Mouse (Mus musculus) heart, embryonic 16.5 days (tissue): ENCODE data around the gene Cdc42ep1. TPM values are rescaled to one million over a fixed set of nuclear protein-coding genes. Genes with fewer than 3 reads are reported as not detected.
A peak's percentile ranks its signal among the peaks of the same experiment; 100 is the strongest.

ENCODE experiments used
- ATAC-seq: fragments of 200-750 bp; cut with Nextera tagmentation; replicated peaks from 2 replicates; pipeline ENCODE4 v1.8.0; 2017; ENCODE audit warnings: moderate number of reproducible peaks; ENCODE audit not compliant: insufficient read depth, low FRiP score; ENCODE audit errors: extremely low read depth
- H3K27ac ChIP-seq: fragments of 300-500 bp; sonication (generic); 2 replicates; pipeline ENCODE4 v1.5.1; 2014; ENCODE audit warnings: mild to moderate bottlenecking, low read length, control low read depth, moderate library complexity
- H3K27me3 ChIP-seq: fragments of 300-500 bp; sonication (generic); 2 replicates; pipeline ENCODE4 v1.6.1; 2014; ENCODE audit warnings: low read length, mixed read lengths; ENCODE audit not compliant: control insufficient read depth, insufficient read depth
- H3K36me3 ChIP-seq: fragments of 300-500 bp; sonication (generic); 2 replicates; pipeline ENCODE4 v1.6.1; 2014; ENCODE audit not compliant: control insufficient read depth, insufficient read depth
- H3K4me1 ChIP-seq: fragments of 300-500 bp; sonication (generic); 2 replicates; pipeline ENCODE4 v1.6.1; 2014; ENCODE audit warnings: low read length, mixed read lengths; ENCODE audit not compliant: control insufficient read depth, insufficient read depth
- H3K4me2 ChIP-seq: fragments of 300-500 bp; sonication (generic); 2 replicates; pipeline ENCODE4 v1.6.1; 2014; ENCODE audit warnings: low read depth, mild to moderate bottlenecking, control low read depth, low read length
- H3K4me3 ChIP-seq: fragments of 300-500 bp; sonication (generic); 2 replicates; pipeline ENCODE4 v1.5.1; 2014; ENCODE audit warnings: mild to moderate bottlenecking, control low read depth, low read length
- H3K9ac ChIP-seq: fragments of 300-500 bp; sonication (generic); 2 replicates; pipeline ENCODE4 v1.6.1; 2014; ENCODE audit warnings: low read length, control low read depth
- H3K9me3 ChIP-seq: fragments of 300-500 bp; sonication (generic); replicated peaks from 2 replicates; pipeline ENCODE4 v1.6.1; 2016; ENCODE audit warnings: low read length; ENCODE audit not compliant: control insufficient read depth
- WGBS: fragments of 180-500 bp; shearing (Covaris S2); extraction: QIAGEN DNeasy Blood & Tissue Kit; methylation state at CpG from one replicate; pipeline ENCODE4 v1.1.7; 2014; 5-methylcytosine and 5-hydroxymethylcytosine counted together
- polyA plus RNA-seq: library from polyadenylated mRNA; unstranded; fragments of >200 nt; fragmentation: Nextera tagmentation; extraction: Ambion mirVana; gene quantifications from 2 replicates; pipeline ENCODE4 v1.2.1, GENCODE M21; 2015

Gene Cdc42ep1
- polyA plus RNA-seq, 1 experiment from 2014 or later: 29.4 TPM

DNA sequence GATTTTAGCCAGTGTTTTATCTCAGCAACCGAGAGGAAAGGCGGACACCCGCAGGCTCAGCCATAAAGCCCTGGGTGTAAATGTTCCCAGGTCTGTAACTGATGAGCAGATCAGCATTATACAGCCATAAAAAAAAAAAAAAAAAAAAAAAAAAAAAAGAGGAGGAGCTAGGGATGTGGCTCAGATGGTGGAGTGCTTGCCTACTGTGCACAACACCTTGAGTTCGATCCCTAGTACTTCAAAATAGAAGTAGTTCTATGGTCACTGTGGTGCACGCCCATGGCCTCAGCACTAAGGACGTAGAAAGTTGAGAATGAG lies 26.4 kb upstream of the Cdc42ep1 start:
- ATAC-seq: no peak
- 51% methylated on average over 6 of the region's 6 CpGs for WGBS
- no peaks in the 10 kb centered on the region for H3K27me3 ChIP-seq
- no peak overlapping the region; the same call in 1 of the 2 replicates for H3K27ac ChIP-seq
- no peak overlapping the region for H3K4me2 ChIP-seq
- H3K4me1 ChIP-seq: peaks cover 10% of the 10 kb centered on the region
- H3K36me3 ChIP-seq: no peaks in the 10 kb centered on the region
- H3K4me3 ChIP-seq: no peak overlapping the region
- no peaks in the 10 kb centered on the region for H3K9me3 ChIP-seq
- H3K9ac ChIP-seq: no peak overlapping the region

DNA sequence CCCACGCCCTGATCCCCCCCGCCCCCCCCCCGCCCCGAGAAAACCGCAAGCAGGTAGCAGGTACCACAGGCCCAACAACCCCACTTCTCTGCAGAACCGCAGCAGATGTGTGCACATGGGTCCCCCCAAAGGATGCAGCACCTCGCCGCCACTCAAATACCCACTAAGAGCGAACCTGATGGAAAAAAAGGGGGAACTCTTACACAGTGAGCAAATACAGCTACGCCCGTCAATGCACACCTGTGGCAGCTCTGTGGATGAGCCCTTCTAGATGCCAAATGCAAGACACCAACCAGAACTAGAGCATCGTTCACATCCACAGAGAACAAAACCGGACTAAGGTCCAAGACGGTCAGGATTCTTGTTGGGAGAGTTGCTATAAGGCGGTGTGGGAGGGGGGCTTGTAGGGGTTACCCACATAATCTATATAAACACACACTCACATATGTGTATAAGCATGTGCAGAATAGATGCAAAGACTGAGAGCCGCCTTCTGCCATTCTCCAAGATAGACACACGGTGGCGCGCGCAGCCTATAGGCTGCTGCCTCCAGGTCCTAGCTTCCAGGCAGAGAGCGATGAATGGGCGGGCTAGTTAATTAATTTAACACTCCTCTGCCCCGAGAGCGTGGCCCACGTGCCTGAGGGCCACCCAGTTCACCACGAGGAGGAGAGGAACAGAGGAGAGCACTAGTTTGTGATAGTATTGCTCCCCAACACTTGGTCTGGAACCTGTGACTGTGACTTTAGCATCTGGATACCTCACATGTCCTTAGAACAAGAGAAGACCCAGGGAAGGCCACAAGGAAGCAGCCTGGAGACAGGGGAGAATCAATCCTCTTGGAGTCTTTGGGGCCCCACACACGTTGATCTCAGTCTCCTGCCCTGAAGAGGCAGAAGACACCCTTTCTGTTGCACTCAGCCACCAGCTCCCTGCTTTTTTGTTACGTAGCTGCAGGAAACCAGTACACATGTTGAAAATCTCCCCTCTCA lies 15.9 kb upstream of the Cdc42ep1 start:
- whole genome bisulfite sequencing: 19% methylated on average over 28 of the region's 28 CpGs
- peaks cover 7% of the 10 kb centered on the region; the same call in 1 of the 2 replicates for H3K4me1 ChIP-seq
- H3K27ac ChIP-seq: no peak overlapping the region
- H3K4me2 ChIP-seq: no peak overlapping the region
- H3K4me3 ChIP-seq: no peak overlapping the region
- no peak overlapping the region for H3K9ac ChIP-seq
- peak; percentile 61; the same call in 1 of the 2 replicates for ATAC-seq
- no peaks in the 10 kb centered on the region for H3K36me3 ChIP-seq
- H3K9me3 ChIP-seq: no peaks in the 10 kb centered on the region
- H3K27me3 ChIP-seq: no peaks in the 10 kb centered on the region

DNA sequence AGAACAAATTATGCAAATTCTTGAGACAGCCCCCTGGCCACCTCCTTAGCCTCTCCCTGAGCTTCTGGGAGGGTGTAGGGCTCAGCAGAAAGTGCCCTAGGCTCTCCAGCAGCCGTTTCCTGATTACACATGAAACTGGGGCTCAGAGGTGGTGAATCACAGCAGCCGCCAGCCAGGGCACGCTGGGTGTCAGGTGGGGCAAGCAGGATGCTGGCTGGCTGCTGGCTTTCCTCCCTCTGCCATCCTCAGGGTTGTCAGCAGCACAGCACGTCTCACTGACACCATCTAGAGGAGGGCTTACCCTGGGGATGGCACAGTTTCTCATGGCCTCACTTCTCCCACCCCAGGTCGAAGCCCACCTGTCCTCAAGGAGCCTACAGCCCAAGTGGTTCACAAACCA lies 14.1 kb upstream of the Cdc42ep1 start:
- 18% methylated on average over 5 of the region's 5 CpGs for WGBS
- H3K9me3 ChIP-seq: no peaks in the 10 kb centered on the region
- no peak overlapping the region for H3K9ac ChIP-seq
- H3K4me2 ChIP-seq: no peak overlapping the region
- H3K4me3 ChIP-seq: no peak overlapping the region
- no peaks in the 10 kb centered on the region for H3K27me3 ChIP-seq
- no peak for ATAC-seq
- no peak overlapping the region for H3K27ac ChIP-seq
- peaks cover 21% of the 10 kb centered on the region for H3K4me1 ChIP-seq
- H3K36me3 ChIP-seq: no peaks in the 10 kb centered on the region

DNA sequence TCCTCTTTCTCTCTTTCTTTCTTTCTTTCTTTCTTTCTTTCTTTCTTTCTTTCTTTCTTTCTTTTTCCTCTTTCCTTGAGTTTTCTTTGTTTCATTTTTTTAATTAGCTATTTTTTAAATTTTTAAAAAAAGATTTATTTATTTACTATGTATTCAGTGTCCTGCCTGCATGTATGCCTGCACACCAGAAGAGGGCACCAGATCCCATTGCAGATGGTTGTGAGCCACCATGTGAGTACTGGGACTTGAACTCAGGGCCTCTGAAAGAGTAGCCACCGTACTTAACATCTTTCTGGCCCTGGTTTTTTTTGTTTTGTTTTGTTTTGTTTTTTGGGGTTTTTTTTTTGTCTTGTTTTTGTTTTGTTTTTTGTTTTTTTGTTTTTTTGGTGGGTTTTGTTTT lies 12.8 kb upstream of the Cdc42ep1 start:
- WGBS: 85% methylated on average over 1 of the region's 1 CpGs
- Histone ChIP-seq H3K9ac (no peak overlapping the region), H3K36me3 (no peaks in the 10 kb centered on the region), H3K27ac (no peak overlapping the region), H3K27me3 (no peaks in the 10 kb centered on the region), H3K9me3 (no peaks in the 10 kb centered on the region), H3K4me2 (no peak overlapping the region), H3K4me1 (peaks cover 29% of the 10 kb centered on the region), H3K4me3 (no peak overlapping the region)
- no peak for ATAC-seq

DNA sequence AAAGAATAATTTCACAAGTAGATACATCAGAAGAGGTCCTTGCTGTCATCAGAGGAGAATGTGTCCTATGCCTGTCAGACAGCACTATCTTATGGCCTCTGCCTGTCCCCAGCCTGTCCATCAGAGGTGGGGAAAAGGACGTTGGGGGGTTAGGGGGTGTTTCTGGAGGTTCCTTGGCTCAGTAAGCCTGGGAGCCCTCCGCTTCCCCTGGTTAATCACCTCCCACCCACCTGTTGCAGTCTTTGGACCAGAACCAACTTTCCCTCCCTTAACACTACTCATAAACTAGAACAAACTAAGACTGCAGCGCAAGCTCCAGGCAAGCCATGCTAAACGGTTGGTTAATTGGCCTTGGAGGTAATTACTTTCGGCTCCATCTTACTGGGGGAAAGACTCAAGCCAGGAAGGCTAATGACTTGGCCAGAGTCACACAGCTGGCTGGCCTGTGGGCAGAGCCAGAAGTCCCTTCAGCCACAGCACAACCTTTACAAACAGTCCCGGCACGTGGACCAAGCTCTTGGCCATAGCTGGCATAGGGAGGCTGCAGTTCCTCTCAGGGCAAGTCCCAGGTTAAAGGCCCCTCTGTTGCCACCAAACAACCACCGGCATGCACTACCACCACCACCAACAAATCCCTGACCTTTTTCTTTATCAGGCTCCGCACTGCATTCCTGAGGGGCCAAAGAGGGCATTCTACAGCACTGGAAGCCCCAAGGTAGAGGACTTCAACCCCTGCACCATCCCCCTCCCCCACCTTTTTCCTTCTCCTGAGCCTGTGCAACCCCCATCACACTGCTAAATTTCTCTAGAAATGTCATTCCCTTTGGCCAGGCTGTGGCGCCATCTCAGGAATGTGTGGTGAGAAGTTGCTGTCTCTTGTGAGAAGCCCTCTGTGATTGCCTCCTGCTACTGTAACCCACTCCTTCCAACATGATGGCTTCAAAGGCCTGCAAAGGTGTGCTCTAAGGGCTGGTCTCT lies 11.4 kb upstream of the Cdc42ep1 start:
- Histone ChIP-seq H3K27ac (peak overlapping the region; percentile 91; the same call in 1 of the 2 replicates), H3K9me3 (no peaks in the 10 kb centered on the region), H3K27me3 (no peaks in the 10 kb centered on the region), H3K4me1 (peaks cover 43% of the 10 kb centered on the region), H3K4me2 (0 out of 2 replicates have a peak overlapping the region, but pooled peaks have one; percentile 5), H3K36me3 (no peaks in the 10 kb centered on the region), H3K4me3 (no peak overlapping the region), H3K9ac (no peak overlapping the region)
- WGBS: 62% methylated on average over 10 of the region's 10 CpGs
- ATAC-seq: no peak

DNA sequence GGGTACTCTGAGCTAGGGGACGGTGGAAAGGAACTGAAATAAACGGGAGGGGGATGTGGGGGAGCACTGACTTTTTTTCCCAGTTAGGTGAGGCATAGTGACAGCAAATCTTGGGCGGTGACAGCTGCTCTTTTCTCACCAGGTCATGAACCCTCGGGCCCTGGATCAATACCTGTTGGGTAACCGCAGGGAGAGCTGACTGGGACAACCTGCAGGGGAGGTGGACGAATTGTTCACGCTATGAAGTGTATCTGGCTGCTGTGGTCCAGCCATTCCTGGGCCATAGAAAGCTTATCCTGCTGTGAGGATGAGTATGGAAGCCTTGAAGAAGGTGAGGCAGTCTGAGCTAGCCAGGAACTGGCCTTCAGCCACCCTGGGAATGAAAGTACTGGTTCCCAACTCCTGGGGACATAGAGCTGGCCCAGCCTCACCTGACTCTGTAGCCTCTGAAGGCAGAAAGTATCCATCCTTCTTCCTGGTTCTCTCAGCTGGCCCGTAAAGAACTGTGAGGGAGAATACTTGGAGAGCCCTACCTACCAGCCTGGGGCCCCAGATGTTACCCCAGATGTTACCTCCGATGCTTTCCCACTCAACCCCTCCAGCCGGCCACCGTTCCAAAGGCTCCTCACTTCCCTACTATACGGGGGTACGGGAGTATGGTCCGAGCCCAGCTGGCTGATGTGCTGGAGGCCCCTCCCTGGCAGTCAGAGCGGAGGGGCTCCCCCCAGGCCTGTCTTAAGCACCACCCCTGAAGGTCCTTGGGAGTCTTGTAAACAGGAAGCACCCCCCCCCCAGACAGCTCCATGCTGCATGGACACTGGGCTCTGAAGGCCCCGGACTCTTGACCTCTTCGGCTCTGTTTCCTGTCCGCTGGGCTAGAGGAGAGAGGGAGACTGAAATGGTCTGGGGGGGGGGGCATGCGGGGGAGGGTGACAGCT lies 10.4 kb upstream of the Cdc42ep1 start:
- 44% methylated on average over 19 of the region's 19 CpGs for WGBS
- no peaks in the 10 kb centered on the region for H3K36me3 ChIP-seq
- H3K4me1 ChIP-seq: peaks cover 41% of the 10 kb centered on the region
- H3K27me3 ChIP-seq: no peaks in the 10 kb centered on the region
- ATAC-seq: peak; percentile 47
- peak overlapping the region; percentile 12; the same call in 1 of the 2 replicates for H3K4me3 ChIP-seq
- H3K9ac ChIP-seq: peak overlapping the region; percentile 59
- no peaks in the 10 kb centered on the region for H3K9me3 ChIP-seq
- peak overlapping the region; percentile 47 for H3K4me2 ChIP-seq
- H3K27ac ChIP-seq: peak overlapping the region; percentile 91

DNA sequence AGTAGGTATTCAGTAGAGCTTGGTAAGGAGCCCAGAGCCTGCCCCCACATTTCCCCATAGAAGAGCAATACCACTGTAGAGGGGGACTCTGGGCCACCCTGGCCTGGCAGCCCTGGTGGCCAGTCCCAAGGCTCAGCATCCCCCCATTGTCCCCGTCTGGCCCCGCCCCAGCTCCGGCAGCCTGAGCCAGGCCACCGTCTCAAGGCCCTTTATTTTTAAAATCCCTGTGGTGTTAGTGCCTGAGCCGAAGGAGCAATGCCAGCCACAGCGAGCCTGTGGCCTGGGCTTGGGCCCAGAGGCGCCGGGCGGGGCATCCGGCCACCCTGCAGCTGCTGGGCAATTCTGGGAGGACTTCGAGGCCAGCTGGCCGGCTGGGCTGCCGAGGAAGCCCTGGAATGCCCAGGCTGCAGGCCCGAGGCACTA lies 9.7 kb upstream of the Cdc42ep1 start:
- peak; percentile 40 for ATAC-seq
- Histone ChIP-seq H3K9ac (peak overlapping the region; percentile 59), H3K36me3 (no peaks in the 10 kb centered on the region), H3K4me2 (peak overlapping the region; percentile 24), H3K27ac (peak overlapping the region; percentile 91), H3K4me3 (no peak overlapping the region), H3K27me3 (no peaks in the 10 kb centered on the region), H3K4me1 (peaks cover 41% of the 10 kb centered on the region), H3K9me3 (no peaks in the 10 kb centered on the region)
- WGBS: 21% methylated on average over 14 of the region's 14 CpGs

DNA sequence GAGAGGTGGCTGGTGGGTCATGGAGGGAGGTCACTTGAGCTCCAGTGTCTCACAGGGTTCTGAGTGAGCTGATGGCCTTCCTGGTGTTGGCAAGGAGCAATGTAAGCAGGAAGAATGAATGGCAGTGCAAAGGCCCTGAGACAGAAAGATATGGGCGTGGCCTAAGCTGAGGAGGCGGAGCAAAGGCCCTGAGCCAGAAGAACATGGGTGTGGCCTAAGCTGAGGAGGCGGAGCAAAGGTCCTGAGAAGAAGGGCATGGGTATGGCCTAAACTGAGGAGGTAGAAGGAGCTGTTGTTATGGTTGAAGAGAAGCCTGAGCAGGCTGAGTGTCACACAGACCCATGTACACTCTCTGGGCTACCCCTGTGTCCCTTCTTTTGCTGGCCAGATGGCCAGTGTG lies 8.8 kb upstream of the Cdc42ep1 start:
- no peak for ATAC-seq
- Histone ChIP-seq H3K4me3 (no peak overlapping the region), H3K4me2 (no peak overlapping the region), H3K27me3 (no peaks in the 10 kb centered on the region), H3K9me3 (no peaks in the 10 kb centered on the region), H3K27ac (peak overlapping the region; percentile 91), H3K9ac (no peak overlapping the region), H3K4me1 (peaks cover 41% of the 10 kb centered on the region), H3K36me3 (no peaks in the 10 kb centered on the region)
- WGBS: 93% methylated on average over 3 of the region's 3 CpGs
